Mouse (Mus musculus) liver, adult 2 months (tissue): ENCODE measurements around the gene Prrx2. TPM values are rescaled to one million over a fixed set of nuclear protein-coding genes. Genes with fewer than 3 reads are reported as not detected.
A peak's percentile ranks its signal among the peaks of the same experiment; 100 is the strongest.

Experiments used
- DNase-seq: peaks from one replicate; pipeline ENCODE4 v3.0.0-alpha.2; 2011; ENCODE audit warnings: low read depth, low spot score; ENCODE audit errors: extremely low read depth
- H3K27ac ChIP-seq: fragments of 200-500 bp; replicated peaks from 2 replicates; pipeline ENCODE4 v1.5.1; 2012; ENCODE audit warnings: low read depth, mild to moderate bottlenecking, control low read depth, inconsistent platforms, low read length; ENCODE audit not compliant: insufficient read depth
- H3K27me3 ChIP-seq: fragments of 200-500 bp; 2 replicates; pipeline ENCODE4 v1.6.1; 2012; ENCODE audit warnings: mild to moderate bottlenecking, moderate library complexity, low read length, inconsistent platforms; ENCODE audit not compliant: control insufficient read depth, insufficient read depth
- H3K36me3 ChIP-seq: fragments of 200-500 bp; 2 replicates; pipeline ENCODE4 v1.6.1; 2012; ENCODE audit warnings: low read length, inconsistent platforms; ENCODE audit not compliant: control insufficient read depth, insufficient read depth
- H3K4me1 ChIP-seq: fragments of 200-500 bp; 2 replicates; pipeline ENCODE4 v1.6.1; 2011; ENCODE audit warnings: low read length; ENCODE audit not compliant: control insufficient read depth, insufficient read depth
- H3K4me3 ChIP-seq: fragments of 200-500 bp; 2 replicates; pipeline ENCODE4 v1.5.1; 2011; ENCODE audit warnings: low read depth, mild to moderate bottlenecking, control low read depth, low read length, moderate library complexity; ENCODE audit not compliant: insufficient read depth
- H3K79me2 ChIP-seq: fragments of 200-500 bp; 2 replicates; pipeline ENCODE4 v1.6.1; 2012; ENCODE audit warnings: inconsistent platforms, mild to moderate bottlenecking, low read length, moderate library complexity; ENCODE audit not compliant: control insufficient read depth, insufficient read depth
- H3K9ac ChIP-seq: fragments of 200-500 bp; 2 replicates; pipeline ENCODE4 v1.6.1; 2012; ENCODE audit warnings: low read depth, mild to moderate bottlenecking, control low read depth, inconsistent platforms, low read length
- CTCF ChIP-seq: fragments of 200-500 bp; IDR thresholded peaks from 2 replicates; pipeline ENCODE4 v1.5.1; 2011; ENCODE audit warnings: low read depth, low read length, control low read depth
- POLR2A ChIP-seq: fragments of 200-500 bp; IDR thresholded peaks from 2 replicates; pipeline ENCODE4 v1.6.1; 2011; ENCODE audit warnings: low read length, control low read depth; ENCODE audit not compliant: insufficient read depth; ENCODE audit errors: extremely low read depth
- WGBS: fragments of 180-500 bp; shearing (Covaris S2); methylation state at CpG from one replicate; pipeline ENCODE4 v1.1.7; 2018; 5-methylcytosine and 5-hydroxymethylcytosine counted together
- polyA plus RNA-seq: library from polyadenylated mRNA; depleted of rRNA; stranded (reverse); fragments of >200 nt; gene quantifications from 2 replicates; pipeline ENCODE4 v1.2.3, GENCODE M21; 2012
- total RNA-seq: library from RNA; depleted of rRNA; stranded (reverse); fragments of >200 nt; gene quantifications from 2 replicates; pipeline ENCODE4 v1.2.3, GENCODE M21; 2014

Prrx2 gene
- total and polyA plus RNA-seq, 2 experiments: not detected

GRCm38 (mm10) chr2:30795889-30796275, 38.9 kb upstream of the Prrx2 start:
- H3K36me3 ChIP-seq: no peaks in the 10 kb centered on the region
- no peak for TF ChIP-seq CTCF
- TF ChIP-seq POLR2A: no peak
- H3K79me2 ChIP-seq: no peaks in the 10 kb centered on the region
- H3K27ac ChIP-seq: no peak overlapping the region
- H3K4me1 ChIP-seq: no peaks in the 10 kb centered on the region
- no peaks in the 10 kb centered on the region; the same call in 1 of the 2 replicates for H3K27me3 ChIP-seq
- DNase-seq: no peak
- WGBS: 93% methylated on average over 5 of the region's 5 CpGs
- no peak overlapping the region for H3K4me3 ChIP-seq
- no peak overlapping the region for H3K9ac ChIP-seq

GRCm38 (mm10) chr2:30796382-30796781, 38.4 kb upstream of the Prrx2 start:
- no peak overlapping the region for H3K27ac ChIP-seq
- WGBS: 13% methylated on average over 11 of the region's 11 CpGs
- no peak overlapping the region for H3K9ac ChIP-seq
- TF ChIP-seq CTCF: no peak
- TF ChIP-seq POLR2A: no peak
- no peaks in the 10 kb centered on the region for H3K4me1 ChIP-seq
- H3K4me3 ChIP-seq: no peak overlapping the region
- DNase-seq: peak; percentile 50
- H3K36me3 ChIP-seq: no peaks in the 10 kb centered on the region
- no peaks in the 10 kb centered on the region for H3K79me2 ChIP-seq
- peaks cover 5% of the 10 kb centered on the region for H3K27me3 ChIP-seq

- H3K27me3 ChIP-seq: peaks cover 9% of the 10 kb centered on the region
- 86% methylated on average over 3 of the region's 3 CpGs for WGBS
Measured at GRCm38 (mm10) chr2:30799456-30799855, 35.3 kb upstream of the Prrx2 start.

GRCm38 (mm10) chr2:30800671-30801066, 34.1 kb upstream of the Prrx2 start:
- Histone ChIP-seq H3K4me1 (peaks cover 3% of the 10 kb centered on the region; the same call in 1 of the 2 replicates), H3K27ac (no peak overlapping the region), H3K9ac (no peak overlapping the region), H3K36me3 (no peaks in the 10 kb centered on the region), H3K27me3 (peaks cover 9% of the 10 kb centered on the region), H3K4me3 (no peak overlapping the region; the same call in 1 of the 2 replicates), H3K79me2 (no peaks in the 10 kb centered on the region)
- 52% methylated on average over 7 of the region's 7 CpGs for WGBS
- DNase-seq: no peak
- TF ChIP-seq POLR2A (no peak), CTCF (no peak)

More at GRCm38 (mm10) chr2:30799456-30799855, 35.3 kb upstream of the Prrx2 start:
- no peak overlapping the region for H3K4me3 ChIP-seq
- H3K79me2 ChIP-seq: no peaks in the 10 kb centered on the region
- H3K36me3 ChIP-seq: no peaks in the 10 kb centered on the region
- no peak overlapping the region for H3K9ac ChIP-seq
- H3K4me1 ChIP-seq: peaks cover 3% of the 10 kb centered on the region; the same call in 1 of the 2 replicates
- no peak overlapping the region for H3K27ac ChIP-seq
- TF ChIP-seq POLR2A (no peak), CTCF (no peak)
- DNase-seq: no peak

- peaks cover 9% of the 10 kb centered on the region for H3K27me3 ChIP-seq
- peak overlapping the region; percentile 39 for H3K9ac ChIP-seq
- H3K4me3 ChIP-seq: peak overlapping the region; percentile 35; the same call in 1 of the 2 replicates
- peaks cover 3% of the 10 kb centered on the region; the same call in 1 of the 2 replicates for H3K4me1 ChIP-seq
- TF ChIP-seq CTCF (no peak), POLR2A (no peak)
- no peak for DNase-seq
- 5% methylated on average over 77 of the region's 77 CpGs for WGBS
- no peak overlapping the region for H3K27ac ChIP-seq
- H3K79me2 ChIP-seq: no peaks in the 10 kb centered on the region
- no peaks in the 10 kb centered on the region for H3K36me3 ChIP-seq
Measured at GRCm38 (mm10) chr2:30801067-30801852, 33.5 kb upstream of the Prrx2 start.

- no peak within 1 kb of the TSS for H3K9ac ChIP-seq
- no peak for DNase-seq
- no peaks in the 10 kb centered on the region for H3K36me3 ChIP-seq
- H3K79me2 ChIP-seq: peaks cover 3% of the 10 kb centered on the region; the same call in 1 of the 2 replicates
- no peak within 1 kb of the TSS for H3K4me3 ChIP-seq
- H3K27me3 ChIP-seq: peaks cover 9% of the 10 kb centered on the region
- TF ChIP-seq POLR2A: no peak
- no peak for TF ChIP-seq CTCF
- no peak within 1 kb of the TSS for H3K27ac ChIP-seq
- peaks cover 7% of the 10 kb centered on the region for H3K4me1 ChIP-seq
- 89% methylated on average over 3 of the region's 3 CpGs for WGBS
Measured at GRCm38 (mm10) chr2:30803604-30804003, 31.2 kb upstream of the Prrx2 start, which contains the start of gene 1700001O22Rik. TSS of gene 1700001O22Rik (minus strand) at chr2:30803661.
